Mouse (Mus musculus) heart, embryonic 10.5 days (tissue): ENCODE results near the gene Nfic. TPM values are rescaled to one million over a fixed set of nuclear protein-coding genes. Genes with fewer than 3 reads are reported as not detected.
A peak's percentile ranks its signal among the peaks of the same experiment; 100 is the strongest.

Source experiments
- DNase-seq: peaks from one replicate; pipeline ENCODE4 v3.0.0-alpha.2; 2017; ENCODE audit warnings: low spot score
- H3K27ac ChIP-seq: fragments of 300-500 bp; sonication (generic); 2 replicates; pipeline ENCODE4 v1.5.1; 2016; ENCODE audit warnings: mild to moderate bottlenecking
- H3K27me3 ChIP-seq: fragments of 300-500 bp; sonication (generic); 2 replicates; pipeline ENCODE4 v1.6.1; 2016; ENCODE audit warnings: mild to moderate bottlenecking; ENCODE audit not compliant: poor library complexity, insufficient read depth, severe bottlenecking
- H3K36me3 ChIP-seq: fragments of 300-500 bp; sonication (generic); 2 replicates; pipeline ENCODE4 v1.6.1; 2016; ENCODE audit warnings: mild to moderate bottlenecking, moderate library complexity
- H3K4me1 ChIP-seq: fragments of 300-500 bp; sonication (generic); 2 replicates; pipeline ENCODE4 v1.6.1; 2016; ENCODE audit warnings: mild to moderate bottlenecking
- H3K4me3 ChIP-seq: fragments of 300-500 bp; sonication (generic); 2 replicates; pipeline ENCODE4 v1.5.1; 2016; ENCODE audit warnings: mild to moderate bottlenecking, moderate library complexity
- H3K9me3 ChIP-seq: fragments of 300-500 bp; sonication (generic); 2 replicates; pipeline ENCODE4 v1.6.1; 2016; ENCODE audit warnings: mild to moderate bottlenecking, moderate library complexity
- WGBS: fragments of 180-500 bp; shearing (Covaris S2); methylation state at CpG from one replicate; pipeline ENCODE4 v1.1.7; 2016; 5-methylcytosine and 5-hydroxymethylcytosine counted together
- polyA plus RNA-seq: library from polyadenylated mRNA; unstranded; fragments of >200 nt; fragmentation: Nextera tagmentation; extraction: Ambion mirVana; gene quantifications from 2 replicates; pipeline ENCODE4 v1.2.1, GENCODE M21; 2016

Nfic gene
- polyA plus RNA-seq, 1 experiment from 2014 or later, result 23.0 TPM

GRCm38 (mm10) chr10:81415146-81415545 is 40.3 kb downstream of the Nfic start:
- WGBS, result 76% methylated on average over 5 of the region's 5 CpGs
- H3K4me1 ChIP-seq, result peaks cover 96% of the 10 kb centered on the region
- DNase-seq, result no peak
- peak overlapping the region; percentile 86 for H3K27ac ChIP-seq
- H3K4me3 ChIP-seq, result no peak overlapping the region
- peaks cover 6% of the 10 kb centered on the region; the same call in 1 of the 2 replicates for H3K36me3 ChIP-seq
- no peaks in the 10 kb centered on the region for H3K9me3 ChIP-seq
- peaks cover 25% of the 10 kb centered on the region for H3K27me3 ChIP-seq

- Histone ChIP-seq H3K4me1 (peaks cover 97% of the 10 kb centered on the region), H3K27me3 (peaks cover 21% of the 10 kb centered on the region), H3K27ac (peak overlapping the region; percentile 86), H3K9me3 (no peaks in the 10 kb centered on the region), H3K4me3 (no peak overlapping the region), H3K36me3 (peaks cover 1% of the 10 kb centered on the region; the same call in 1 of the 2 replicates)
- DNase-seq, result no peak
Measured at GRCm38 (mm10) chr10:81414682-81415081, 40.8 kb downstream of the Nfic start.

GRCm38 (mm10) chr10:81413310-81414261 is 41.8 kb downstream of the Nfic start:
- 28% methylated on average over 26 of the region's 26 CpGs for WGBS
- no peaks in the 10 kb centered on the region for H3K9me3 ChIP-seq
- peaks cover 100% of the 10 kb centered on the region for H3K4me1 ChIP-seq
- peaks cover 17% of the 10 kb centered on the region for H3K27me3 ChIP-seq
- peak overlapping the region; percentile 86 for H3K27ac ChIP-seq
- no peak for DNase-seq
- no peaks in the 10 kb centered on the region for H3K36me3 ChIP-seq
- H3K4me3 ChIP-seq, result peak overlapping the region; percentile 39

DNA sequence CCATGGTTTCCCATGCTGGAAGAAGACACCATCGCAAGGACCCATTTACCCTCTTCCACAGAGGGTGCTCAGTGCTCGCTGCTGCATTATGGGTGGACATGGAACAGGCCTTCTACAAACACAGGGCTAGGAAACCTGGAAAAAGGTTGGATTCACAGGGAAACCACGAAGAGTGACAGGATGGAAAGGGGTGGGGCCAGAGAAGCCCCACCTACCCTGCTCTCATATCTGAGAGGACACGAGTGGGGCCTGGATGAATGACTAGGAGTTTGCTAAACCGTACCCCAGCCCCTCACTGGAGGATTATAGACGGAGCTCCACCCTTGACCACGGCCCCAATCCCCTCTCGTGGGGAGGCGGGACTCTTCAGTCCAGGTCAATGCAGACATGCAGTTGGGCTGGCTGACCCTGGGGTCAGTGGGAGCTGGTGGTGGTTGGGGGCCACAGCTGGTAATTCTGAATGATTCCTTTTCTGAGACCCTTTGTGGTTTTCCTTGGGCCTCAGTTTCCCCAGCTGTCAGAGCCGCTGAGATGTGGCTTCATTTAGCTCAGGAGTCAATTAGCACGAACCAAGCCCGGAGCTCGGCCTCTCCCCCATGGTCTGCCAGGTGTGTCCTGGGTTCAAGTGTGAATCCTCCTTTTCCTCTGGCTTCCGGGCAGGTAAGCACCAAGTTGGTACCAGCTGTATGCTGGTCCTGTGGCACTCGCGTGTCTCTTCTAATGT is 42.7 kb downstream of the Nfic start:
- no peak for DNase-seq
- H3K36me3 ChIP-seq, result no peaks in the 10 kb centered on the region
- H3K4me1 ChIP-seq, result peaks cover 100% of the 10 kb centered on the region
- WGBS, result 73% methylated on average over 16 of the region's 16 CpGs
- peaks cover 19% of the 10 kb centered on the region for H3K27me3 ChIP-seq
- H3K9me3 ChIP-seq, result no peaks in the 10 kb centered on the region
- 0 out of 2 replicates have a peak overlapping the region, but pooled peaks have one; percentile 35 for H3K4me3 ChIP-seq
- H3K27ac ChIP-seq, result peak overlapping the region; percentile 86

DNA sequence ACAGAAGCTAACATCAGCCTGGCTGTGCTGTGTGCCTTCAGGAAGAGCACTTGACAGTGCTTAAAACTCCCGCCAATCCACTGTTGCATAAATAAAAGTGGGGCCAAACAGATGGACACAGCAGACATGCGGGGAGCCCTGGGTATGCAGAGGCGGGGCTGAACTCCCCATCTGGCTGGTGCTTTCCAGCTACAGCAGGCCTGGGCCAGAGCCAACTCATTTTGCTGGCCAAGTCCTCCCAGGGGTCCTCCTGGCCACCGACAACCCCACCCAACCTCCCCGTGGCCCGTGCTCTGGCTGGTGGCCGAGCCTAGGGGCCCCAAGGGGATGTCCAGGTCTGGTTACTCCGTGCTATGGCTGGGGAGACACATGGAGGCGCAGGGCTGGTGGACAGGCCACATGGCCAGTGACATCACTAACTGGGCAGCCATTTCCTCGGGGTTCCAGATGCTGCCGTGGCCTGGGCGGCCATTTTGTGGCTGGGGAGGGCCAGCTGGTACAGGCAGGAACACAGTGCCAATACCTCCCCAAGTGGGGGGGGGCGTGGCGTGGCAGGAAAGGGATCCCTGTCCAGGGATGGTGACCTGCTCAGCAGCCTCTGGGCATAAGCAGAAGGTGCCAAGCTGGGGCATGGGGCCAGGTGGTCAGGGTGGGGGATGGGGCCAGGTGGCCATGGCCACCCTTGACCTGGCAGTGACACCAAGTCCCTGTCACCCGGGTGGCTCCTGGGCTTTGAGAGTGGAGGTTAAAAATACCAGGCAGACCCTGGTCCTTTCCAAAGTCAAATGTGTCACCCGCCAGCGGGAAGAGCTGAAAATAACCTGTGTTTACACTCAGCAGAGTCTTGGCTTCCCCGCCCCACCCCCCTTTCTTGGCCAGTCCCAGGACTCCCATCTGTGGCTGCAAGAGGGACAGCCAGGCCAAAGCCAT is 43.7 kb downstream of the Nfic start:
- WGBS, result 60% methylated on average over 18 of the region's 18 CpGs
- Histone ChIP-seq H3K9me3 (no peaks in the 10 kb centered on the region), H3K27ac (peak overlapping the region; percentile 86), H3K4me1 (peaks cover 100% of the 10 kb centered on the region), H3K4me3 (peak overlapping the region; percentile 35), H3K27me3 (peaks cover 21% of the 10 kb centered on the region), H3K36me3 (peaks cover 4% of the 10 kb centered on the region; the same call in 1 of the 2 replicates)
- DNase-seq, result no peak

- no peak for DNase-seq
- H3K4me3 ChIP-seq, result no peak overlapping the region
- no peaks in the 10 kb centered on the region for H3K9me3 ChIP-seq
- peaks cover 6% of the 10 kb centered on the region for H3K36me3 ChIP-seq
- H3K27me3 ChIP-seq, result peaks cover 28% of the 10 kb centered on the region
- 70% methylated on average over 9 of the region's 9 CpGs for WGBS
- H3K4me1 ChIP-seq, result peaks cover 100% of the 10 kb centered on the region
- peak overlapping the region; percentile 86 for H3K27ac ChIP-seq
Measured at GRCm38 (mm10) chr10:81410981-81411380, 44.5 kb downstream of the Nfic start.

- peaks cover 35% of the 10 kb centered on the region for H3K27me3 ChIP-seq
- H3K36me3 ChIP-seq, result peaks cover 12% of the 10 kb centered on the region
- WGBS, result 58% methylated on average over 4 of the region's 4 CpGs
- H3K9me3 ChIP-seq, result no peaks in the 10 kb centered on the region
- DNase-seq, result no peak
- peak overlapping the region; percentile 86 for H3K27ac ChIP-seq
- peaks cover 96% of the 10 kb centered on the region for H3K4me1 ChIP-seq
- no peak overlapping the region for H3K4me3 ChIP-seq
Measured at GRCm38 (mm10) chr10:81410350-81410749, 45.1 kb downstream of the Nfic start.

- Histone ChIP-seq H3K27me3 (peaks cover 45% of the 10 kb centered on the region), H3K4me3 (peak overlapping the region; percentile 54), H3K9me3 (no peaks in the 10 kb centered on the region), H3K27ac (peak overlapping the region; percentile 86), H3K4me1 (peaks cover 93% of the 10 kb centered on the region), H3K36me3 (peaks cover 20% of the 10 kb centered on the region)
- WGBS, result 21% methylated on average over 8 of the region's 8 CpGs
- no peak for DNase-seq
Measured at GRCm38 (mm10) chr10:81409330-81409729, 46.1 kb downstream of the Nfic start.

DNA sequence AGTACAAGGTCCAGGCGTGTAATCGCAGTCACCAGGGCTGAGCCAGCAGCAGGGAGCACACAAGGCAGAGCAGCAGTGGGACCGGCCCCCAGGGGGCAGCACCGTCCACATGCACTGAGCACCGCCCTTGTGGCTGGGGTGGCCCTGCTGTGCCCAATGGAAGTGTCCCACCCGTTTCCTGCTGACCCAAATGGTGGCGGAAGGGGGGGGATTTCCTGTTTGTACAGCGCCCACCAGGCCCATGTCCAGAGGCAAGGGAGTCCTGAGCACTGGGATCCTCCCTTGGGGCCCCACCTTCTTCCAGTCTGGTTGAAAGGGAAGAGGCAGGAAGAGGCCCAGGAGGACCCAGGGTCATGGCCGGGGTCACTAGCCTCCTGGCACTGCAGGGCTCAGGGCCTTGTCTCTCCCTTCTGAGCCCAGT is 46.6 kb downstream of the Nfic start:
- Histone ChIP-seq H3K9me3 (no peaks in the 10 kb centered on the region), H3K27ac (peak overlapping the region; percentile 86), H3K36me3 (peaks cover 25% of the 10 kb centered on the region), H3K4me1 (peaks cover 93% of the 10 kb centered on the region), H3K4me3 (peak overlapping the region; percentile 54), H3K27me3 (peaks cover 49% of the 10 kb centered on the region)
- 10% methylated on average over 9 of the region's 9 CpGs for WGBS
- DNase-seq, result peak; percentile 93

DNA sequence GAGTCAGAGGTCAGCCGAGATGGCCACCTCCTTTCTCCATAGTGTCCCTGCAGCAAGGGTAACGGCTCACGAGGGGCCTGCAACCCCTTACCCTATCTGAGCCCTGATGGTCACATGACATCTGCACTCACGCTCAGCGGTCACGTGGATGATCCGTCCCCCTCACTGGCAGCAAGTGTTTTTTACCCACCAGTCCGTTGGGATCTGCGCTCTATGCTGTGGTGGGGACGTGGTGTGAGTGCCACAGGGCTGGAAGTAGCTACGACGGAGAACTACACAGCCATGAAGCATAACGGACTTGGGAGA is 47.1 kb downstream of the Nfic start:
- H3K9me3 ChIP-seq, result no peaks in the 10 kb centered on the region
- peak overlapping the region; percentile 86 for H3K27ac ChIP-seq
- peaks cover 54% of the 10 kb centered on the region for H3K27me3 ChIP-seq
- H3K4me3 ChIP-seq, result peak overlapping the region; percentile 54; the same call in 1 of the 2 replicates
- H3K4me1 ChIP-seq, result peaks cover 92% of the 10 kb centered on the region
- DNase-seq, result no peak
- H3K36me3 ChIP-seq, result peaks cover 28% of the 10 kb centered on the region
- 29% methylated on average over 13 of the region's 13 CpGs for WGBS

DNA sequence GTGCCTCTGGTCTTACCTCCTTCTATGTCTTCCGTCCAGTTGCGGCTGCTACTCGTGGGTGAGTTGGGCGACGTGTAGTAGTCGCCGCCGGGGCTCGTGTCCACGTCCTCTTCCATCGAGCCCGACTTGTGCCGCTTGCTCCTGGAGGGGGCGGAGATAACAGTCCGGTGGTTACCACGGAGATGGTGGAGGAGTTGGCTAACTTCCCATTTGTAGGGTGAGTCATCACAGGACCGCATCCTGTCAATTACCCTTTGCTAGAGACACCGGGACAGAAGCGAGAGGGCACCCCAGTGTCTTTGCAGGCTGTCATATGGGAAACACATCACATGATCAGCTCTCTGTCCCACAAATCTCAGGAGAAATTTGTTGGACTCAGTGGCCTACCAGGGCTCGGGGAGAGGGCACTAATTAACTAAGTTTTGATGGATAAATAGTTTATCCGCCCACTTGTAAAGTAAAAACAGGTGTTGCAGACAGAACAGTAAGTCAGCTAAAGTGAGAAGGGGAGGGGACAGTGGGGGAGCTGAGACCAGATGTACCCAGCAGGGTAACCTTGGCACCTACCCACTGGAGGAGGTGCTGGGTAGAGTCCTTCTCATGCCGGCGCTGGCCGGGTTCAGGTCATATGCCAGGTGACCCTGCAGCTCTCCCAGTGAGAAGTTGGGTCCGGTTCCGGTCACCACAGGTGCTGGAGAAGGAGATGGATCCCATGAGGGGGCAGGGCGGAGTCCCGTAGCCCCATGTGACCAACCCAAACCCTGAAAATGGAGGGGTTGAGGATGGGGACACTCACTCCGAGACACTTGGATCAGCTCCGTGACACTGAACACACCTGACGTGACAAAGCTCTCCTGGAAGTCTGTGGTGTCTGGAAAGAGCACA is 47.7 kb downstream of the Nfic start:
- peaks cover 60% of the 10 kb centered on the region for H3K27me3 ChIP-seq
- no peaks in the 10 kb centered on the region for H3K9me3 ChIP-seq
- DNase-seq, result peak; percentile 93
- H3K27ac ChIP-seq, result peak overlapping the region; percentile 86
- H3K4me1 ChIP-seq, result peaks cover 92% of the 10 kb centered on the region
- H3K4me3 ChIP-seq, result peak overlapping the region; percentile 54
- WGBS, result 20% methylated on average over 31 of the region's 31 CpGs
- peaks cover 29% of the 10 kb centered on the region for H3K36me3 ChIP-seq
